Mouse (Mus musculus) urinary bladder, postnatal 14 days (tissue): ENCODE measurements around the gene Cdk4.

Experiments used
- DNase-seq: peaks from one replicate; pipeline ENCODE4 v3.0.0; 2021; ENCODE audit warnings: low spot score

Gene Cdk4

DNA sequence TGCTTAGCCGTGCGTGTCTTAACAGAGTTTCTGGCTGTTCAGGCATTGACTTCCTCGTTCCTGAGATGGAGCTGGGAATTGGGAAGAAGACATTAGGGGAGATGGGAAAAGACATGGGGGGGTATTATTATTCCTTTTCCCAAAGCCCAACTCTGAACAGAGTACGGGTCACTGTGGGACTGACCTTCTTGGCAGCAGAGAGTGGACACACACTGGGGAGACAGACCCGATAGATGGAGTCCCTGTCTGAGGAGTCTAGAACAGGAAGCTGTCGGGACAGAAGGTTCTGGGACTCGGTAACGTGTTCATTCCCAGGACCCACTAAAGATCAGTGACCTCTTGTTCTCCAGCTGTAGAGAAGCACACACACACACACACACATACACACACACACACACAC, 12.3 kb downstream of the Cdk4 start:
- DNase-seq = no peak

DNA sequence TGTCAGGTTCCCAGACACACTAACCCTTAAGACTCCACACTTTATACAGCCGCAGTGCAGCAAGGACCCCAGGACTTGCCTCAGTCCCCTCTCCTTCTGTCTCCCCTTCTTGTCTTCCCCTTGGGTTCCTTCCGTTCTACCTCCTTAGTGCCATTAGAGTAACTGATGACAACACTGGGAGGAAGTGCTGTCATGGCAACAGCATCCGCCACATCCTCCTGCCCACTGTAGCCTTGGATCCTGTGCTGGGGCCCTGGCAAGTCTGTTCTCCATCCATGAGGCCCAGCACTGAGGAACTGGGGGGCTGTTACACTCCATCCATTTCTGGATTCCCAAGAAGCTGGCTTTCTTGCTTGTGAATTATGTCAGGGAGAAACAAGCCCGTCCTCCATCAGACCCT, 12.7 kb downstream of the Cdk4 start:
- no peak for DNase-seq

DNA sequence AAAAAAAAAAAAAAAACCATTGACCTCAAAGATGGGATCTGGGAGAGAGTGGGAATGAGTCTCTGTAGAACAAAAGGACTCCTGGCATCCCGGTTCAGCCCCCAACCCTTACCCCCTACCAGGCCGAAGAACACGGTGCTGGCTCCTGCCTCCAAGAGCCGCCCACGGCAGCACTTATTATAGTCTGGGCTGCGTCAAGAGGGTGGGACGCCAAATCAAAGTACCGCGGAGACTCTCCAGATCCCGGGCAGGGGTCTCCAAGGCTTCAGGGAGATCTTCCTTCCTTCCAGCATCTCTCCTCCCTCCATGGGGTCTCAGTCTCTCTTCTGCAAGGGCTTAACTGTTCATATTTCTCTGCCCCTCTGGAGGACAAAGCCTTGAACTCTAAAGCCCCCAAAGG, 14.2 kb downstream of the Cdk4 start:
- DNase-seq = no peak

DNA sequence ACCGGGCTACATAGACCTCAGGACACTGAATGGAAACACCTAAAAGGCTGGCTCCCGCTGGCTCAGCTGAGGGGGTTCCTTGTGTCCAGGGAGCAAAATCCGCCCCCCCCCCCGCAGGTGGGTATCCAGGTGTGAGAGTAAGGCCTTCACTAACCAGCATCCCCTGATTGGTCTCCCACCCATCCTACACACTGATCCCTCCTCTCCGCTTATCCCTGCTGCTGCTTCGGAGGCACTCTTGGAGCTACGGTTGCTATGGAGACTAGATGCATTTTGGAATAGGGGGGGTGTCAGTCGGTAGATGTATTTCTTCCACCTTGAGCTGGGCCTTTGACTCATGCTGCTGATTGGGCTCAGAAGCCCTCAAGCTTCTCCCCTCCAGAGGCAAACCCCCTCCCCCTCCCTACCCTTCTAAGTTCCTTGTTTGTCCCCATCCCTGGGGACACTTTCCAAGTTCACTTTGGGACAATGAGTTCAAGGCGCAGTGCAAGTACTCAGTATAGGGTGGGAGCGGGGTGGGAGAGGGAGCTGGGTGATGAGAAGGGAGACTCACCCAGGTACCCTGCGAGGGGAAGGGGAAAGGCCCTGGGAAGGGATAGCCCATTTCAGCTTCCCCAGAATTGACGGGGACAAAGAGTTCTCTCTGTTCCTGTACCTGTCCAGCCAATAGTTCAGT, 14.8 kb downstream of the Cdk4 start:
- no peak for DNase-seq

DNA sequence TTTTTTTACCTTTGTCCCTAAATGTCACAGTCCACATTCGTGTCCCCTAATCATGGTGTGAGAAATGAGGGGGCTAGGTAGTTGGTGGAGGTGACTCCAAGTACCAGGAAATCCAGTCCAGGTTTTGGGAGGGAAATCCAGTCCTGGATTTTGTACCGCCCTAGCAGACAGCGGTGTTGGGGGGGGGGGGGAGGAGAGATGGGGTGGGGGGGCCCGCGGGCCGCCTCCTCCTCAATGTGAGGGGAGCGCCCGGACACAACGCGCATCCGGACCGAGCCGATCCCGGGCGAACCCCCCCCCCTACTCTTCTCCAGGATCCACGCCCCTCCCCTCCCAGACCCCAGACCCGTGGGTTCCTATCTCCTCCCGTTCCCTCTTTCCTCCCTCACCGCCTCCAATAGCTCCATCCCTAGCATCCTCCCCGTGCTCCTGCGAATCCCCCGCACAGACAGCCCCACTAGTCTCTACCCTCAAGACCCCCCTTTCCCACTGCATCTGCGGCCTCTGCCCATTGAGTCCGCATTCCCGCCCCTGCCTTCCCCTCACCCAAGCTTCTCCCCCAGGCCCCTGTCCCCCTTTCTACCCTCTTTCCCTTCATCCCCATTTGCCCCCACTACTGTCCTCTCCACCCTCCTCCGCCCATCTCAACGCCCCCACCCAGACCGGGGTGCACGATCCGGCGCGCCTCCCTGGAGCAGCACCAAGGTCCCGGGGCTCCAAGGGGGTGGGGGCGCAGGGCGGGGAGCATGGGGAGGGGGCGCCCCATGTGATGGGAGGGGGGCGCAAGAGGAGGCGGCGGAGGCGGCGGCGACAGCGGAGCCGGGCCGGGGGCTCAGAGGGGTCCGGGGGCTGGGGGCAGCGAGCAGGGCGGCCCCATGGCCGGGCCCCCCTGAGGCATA, 15.6 kb downstream of the Cdk4 start:
- DNase-seq = no peak

DNA sequence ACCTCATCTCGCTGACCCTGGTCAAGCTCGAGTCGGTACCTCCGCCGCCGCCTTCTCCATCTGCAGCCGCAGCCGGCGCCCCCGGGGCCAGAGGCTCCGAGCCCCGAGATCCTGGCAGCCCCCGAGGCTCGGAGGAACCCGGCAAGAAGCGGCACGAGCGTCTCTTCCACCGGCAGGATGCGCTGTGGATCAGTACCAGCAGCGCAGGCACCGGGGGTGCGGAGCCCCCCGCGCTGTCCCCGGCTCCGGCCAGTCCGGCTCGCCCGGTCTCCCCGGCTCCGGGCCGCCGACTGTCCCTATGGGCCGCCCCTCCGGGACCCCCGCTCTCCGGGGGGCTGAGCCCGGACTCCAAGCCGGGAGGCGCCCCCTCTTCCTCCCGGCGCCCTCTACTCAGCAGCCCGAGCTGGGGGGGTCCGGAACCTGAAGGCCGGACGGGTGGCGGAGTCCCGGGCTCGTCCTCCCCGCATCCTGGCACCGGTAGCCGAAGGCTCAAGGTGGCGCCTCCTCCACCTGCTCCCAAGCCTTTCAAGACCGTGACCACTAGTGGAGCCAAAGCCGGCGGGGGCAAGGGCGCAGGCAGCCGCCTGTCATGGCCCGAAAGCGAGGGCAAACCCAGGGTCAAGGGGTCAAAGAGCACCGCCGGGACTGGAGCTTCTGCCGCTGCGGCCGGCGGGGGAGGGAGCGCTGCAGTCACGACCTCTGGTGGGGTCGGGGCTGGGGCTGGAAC, 16.5 kb downstream of the Cdk4 start:
- DNase-seq = no peak

DNA sequence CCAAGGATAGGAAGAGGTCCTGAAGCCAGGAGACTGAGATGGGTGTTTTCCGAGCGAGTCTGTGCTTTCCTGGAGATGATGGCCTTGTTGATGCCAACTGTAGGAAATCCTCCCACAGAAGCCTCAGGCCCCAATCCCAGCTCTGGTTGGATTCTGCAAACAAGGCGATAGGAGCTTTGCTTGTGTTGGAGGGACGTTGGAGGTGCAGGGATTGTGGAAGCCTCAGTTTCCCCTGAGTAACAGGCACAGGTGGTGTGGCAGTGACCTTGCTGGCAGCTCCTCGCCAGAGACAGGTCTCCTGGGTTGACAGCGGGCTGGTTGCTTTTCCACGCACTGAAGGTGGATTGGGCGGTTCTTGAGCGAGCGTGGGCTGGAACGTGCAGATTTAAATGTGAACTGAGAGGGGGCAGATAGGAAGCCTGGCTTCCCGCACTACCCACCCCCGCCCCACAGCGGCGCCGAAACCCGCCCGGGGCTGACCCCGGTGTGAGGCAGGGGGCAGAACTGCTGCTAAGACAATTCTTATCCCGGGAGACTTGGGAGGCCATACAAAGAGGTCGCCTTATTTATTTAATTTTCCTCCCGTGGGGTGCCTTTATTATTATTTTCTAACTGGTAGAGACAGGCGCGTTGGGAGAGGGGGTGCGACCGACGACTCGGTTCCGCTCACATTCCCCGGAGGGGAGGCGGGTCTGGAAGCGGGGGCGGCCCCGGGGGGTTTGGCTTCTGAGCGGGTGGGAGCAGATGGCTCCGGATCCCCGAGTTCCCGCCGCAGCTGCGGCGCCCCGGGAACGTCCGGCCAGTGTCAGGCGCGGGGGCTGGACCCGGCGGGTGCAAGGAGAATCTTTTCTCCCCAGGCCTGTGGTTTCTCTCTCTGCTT, 17.8 kb downstream of the Cdk4 start:
- no peak for DNase-seq

DNA sequence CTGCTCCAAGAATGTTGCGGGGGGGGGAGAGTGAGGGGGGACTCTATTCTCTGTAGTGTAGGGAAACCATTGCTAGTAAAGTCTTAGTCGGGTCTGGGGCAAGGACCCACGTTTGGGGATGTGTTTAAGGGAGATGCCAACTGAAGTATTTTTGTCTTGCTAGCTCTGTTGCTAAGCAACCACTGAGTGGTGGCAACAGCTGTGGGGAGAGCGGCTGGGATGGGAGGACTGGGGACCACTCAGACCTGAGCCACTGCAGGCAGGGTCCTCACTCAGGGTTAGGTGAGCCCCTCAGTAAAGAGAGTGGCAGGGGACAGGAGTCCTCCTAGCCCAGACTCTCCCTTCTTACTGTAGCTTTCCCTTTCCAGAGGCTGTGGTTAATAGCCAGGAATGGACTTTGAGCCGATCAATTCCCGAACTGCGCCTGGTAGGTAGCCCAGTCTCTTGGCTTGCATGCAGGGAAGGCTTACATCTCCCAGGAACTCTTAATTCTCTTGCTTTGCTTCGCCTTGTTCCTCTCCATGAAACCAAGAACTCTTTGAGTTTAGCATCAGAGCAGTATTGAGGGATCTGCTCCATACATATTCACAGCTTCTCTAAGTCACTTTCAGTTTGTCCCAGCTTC, 18.8 kb downstream of the Cdk4 start:
- DNase-seq = no peak

DNA sequence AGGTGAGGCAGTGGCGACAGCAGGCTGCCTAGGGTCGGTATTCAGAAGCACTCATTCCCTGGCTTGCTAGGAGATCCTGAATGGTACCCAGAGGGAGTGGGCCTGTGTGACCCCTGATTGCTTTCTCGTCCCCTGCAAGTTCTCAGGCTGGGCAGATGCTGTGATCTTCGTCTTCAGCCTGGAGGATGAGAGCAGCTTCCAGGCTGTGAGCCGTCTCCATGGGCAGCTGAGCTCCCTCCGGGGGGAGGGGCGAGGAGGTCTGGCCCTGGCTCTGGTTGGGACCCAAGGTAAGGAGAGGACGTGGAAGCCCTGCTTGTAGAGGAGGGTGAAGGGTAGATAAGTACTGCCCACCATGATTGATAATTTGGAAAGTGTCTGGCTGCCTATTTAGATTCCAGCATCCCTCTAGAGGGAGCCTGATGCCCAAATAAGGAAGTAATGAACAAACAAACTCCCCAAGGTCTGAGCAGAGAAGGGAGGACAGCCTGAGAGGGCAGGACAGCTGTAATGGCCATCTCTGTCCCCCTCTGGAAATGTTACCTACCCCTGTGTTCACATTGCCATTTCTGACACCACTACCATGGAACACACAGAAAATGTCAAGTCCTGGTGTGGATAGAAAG, 20.1 kb downstream of the Cdk4 start:
- no peak for DNase-seq

DNA sequence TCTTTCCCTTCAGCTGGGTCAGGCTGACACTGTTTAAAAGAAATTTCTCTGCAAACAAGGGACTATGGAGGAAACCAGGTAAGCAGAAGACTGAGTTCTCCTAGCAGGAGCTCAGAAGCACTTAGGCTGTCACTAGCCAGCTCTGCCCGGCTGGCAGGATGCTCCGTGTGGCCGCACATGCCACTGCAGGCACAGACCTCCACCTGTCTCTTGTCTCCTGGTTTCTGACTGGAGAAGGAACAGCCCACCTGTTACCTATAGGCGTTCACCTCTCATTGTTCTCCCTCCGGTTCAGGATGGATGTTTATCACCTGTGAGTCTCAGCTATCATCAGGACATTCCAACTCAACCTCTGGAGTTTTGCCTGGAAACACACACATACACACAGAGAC, 20.6 kb downstream of the Cdk4 start:
- no peak for DNase-seq

DNA sequence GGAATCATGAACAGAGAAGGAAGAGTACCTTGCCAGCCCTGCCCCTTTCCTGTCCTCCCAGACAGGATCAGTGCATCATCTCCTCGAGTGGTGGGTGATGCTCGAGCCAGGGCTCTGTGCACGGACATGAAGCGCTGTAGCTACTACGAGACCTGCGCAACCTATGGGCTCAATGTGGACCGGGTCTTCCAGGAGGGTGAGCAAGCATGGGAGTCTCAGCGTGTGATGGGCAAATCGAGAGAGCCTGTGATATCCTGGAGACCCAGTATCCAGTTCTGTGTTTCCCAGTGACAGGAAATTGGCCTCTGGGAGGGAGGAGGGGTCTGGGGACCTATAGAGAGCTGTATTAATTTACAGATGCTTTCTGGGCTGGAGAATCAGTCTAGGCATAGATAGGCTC, 21.7 kb downstream of the Cdk4 start:
- no peak for DNase-seq

DNA sequence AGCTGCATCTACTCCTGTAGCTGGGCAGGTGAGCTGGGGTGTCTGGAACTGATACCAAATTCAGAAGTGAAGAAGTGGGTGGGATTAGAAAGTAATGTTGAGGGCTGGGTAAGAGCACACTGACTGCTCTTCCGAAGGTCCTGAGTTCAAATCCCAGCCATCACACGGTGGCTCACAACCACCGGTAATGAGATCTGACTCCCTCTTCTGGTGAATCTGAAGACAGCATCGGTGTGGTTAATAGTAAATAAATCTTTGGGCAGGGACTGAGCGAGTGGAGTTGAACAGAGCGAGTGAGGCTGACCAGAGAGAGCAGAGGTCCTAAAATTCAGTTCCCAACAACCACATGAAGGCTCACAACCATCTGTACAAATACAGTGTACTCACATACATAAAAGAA, 22.3 kb downstream of the Cdk4 start:
- DNase-seq = no peak

DNA sequence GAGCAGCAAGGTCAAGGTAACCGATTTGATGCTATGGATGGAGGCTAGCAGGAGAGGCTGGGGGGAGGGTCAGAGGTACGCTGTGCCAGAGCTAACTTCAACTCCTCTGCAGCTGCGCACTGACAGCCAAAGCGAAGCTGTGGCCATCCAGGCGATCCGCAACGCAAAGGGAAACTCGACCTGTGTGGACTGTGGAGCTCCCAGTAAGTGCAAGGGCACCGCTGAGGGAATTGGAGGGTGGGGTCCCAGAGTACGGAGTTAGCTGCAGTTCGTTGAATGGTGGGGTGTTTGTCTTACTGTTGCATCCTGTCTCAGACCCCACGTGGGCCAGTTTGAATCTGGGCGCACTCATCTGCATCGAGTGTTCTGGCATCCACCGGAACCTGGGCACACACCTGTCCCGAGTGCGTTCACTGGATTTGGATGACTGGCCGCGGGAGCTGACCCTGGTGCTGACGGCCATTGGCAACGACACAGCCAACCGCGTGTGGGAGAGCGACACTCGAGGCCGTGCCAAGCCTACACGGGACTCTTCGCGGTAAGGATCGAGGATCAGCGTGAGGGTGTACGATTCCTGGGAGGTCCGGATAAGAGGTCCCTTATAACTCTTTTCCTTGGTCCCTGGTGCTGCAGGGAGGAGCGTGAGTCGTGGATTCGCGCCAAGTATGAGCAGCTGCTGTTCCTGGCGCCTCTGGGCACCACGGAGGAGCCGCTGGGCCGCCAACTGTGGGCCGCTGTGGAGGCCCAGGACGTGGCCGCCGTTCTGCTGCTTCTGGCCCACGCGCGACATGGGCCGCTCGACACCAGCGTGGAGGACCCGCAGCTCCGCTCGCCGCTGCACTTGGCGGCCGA, 27.5 kb downstream of the Cdk4 start:
- peak; percentile 62 for DNase-seq

DNA sequence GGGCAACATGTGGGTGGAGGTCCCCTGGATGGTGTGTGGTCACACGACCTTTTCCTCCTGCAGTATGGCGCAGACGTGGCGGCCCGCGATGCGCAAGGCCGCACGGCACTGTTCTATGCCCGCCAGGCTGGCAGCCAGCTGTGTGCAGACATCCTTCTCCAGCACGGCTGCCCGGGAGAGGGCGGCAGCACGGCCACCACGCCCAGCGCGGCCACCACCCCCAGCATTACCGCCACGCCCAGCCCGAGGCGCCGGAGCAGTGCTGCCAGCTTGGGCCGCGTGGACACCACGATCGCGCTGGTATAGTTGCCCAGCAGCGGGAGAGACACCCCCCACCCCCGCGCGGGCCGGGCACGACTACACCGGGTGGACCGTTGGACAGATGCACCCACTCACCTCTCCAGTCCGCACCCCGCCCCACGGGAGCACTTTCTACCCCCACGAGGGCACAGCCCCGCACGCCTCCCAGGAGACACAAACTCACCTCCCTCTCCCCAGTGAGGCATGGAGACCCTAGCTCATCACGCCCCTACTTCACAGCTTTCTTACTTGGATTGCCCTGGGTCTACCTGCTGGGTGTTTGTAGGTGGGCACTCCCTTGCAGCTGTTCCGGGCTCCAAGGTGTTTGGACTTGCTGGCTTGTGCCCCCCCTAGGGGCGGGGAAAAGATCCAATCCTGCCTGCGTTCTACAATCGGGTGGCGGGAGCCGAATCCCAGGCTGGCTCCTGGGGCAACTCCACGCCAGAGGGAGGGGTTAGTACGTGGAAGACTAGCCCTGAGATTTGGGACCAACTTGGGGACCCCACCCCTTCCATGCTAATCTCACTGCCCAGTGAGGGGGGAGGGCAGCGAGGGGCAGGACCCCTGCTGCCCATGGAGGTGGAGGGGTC, 28.4 kb downstream of the Cdk4 start:
- peak; percentile 29 for DNase-seq

DNA sequence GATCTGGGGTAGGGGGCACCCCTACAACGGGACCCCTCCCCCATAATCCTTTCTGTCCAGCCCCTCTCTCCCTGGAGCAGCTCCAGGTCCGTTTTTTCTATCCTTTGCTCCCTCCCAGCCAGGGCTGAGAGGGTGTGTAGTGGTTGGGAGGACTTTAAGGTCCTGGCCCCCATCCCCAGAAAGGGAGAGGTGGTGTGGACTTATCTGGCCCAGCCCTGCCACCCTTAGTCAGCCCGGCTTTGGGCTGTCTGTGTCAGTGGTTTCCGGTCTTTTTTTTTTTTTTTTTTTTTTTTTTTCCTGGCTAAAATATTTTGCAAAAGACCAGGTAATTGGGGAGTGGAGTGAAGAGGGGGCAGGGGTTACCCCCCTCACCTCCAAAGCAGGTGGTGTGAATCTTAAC, 29.4 kb downstream of the Cdk4 start:
- DNase-seq = no peak

DNA sequence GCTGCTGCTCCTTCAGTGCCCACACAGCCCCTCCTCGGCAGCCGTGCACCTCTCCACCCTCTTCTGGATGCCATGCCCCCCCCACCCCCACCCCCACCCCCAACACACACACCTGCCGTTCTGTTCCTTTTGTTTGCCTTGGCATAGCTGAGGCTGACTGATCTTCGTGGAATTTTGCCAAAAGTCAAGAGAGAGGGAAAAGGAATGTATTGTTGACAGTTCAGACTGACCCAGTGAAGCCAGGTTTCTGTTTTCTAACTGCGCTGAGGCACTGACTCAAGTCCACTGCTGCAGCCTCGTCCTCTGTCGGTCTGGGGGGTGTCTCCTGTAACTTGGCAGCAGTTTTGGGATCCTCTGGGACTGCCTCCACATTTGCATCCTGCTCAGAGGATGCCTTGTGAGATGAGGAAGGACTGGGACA, 31.1 kb downstream of the Cdk4 start:
- DNase-seq = peak; percentile 41

DNA sequence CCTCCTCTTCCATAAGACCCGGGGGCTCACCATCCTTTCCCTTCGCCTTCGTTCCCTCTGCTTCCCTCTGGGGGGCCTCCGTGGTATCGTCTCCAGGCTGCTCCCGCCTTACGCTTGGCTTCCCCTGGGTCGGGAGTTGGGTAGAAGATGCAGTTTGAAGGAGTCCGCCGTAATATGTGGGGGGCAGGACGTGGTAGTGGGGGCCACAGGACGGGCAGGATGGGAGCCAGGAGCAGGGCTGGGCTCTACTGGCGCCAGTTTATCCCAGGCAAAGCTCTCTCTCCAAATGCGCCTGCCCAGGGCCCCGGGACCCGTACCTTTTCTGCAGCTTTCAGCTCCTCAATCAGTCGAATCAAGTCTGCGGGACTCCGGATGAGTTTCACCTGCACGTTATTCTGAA, 35.2 kb downstream of the Cdk4 start:
- DNase-seq = no peak

DNA sequence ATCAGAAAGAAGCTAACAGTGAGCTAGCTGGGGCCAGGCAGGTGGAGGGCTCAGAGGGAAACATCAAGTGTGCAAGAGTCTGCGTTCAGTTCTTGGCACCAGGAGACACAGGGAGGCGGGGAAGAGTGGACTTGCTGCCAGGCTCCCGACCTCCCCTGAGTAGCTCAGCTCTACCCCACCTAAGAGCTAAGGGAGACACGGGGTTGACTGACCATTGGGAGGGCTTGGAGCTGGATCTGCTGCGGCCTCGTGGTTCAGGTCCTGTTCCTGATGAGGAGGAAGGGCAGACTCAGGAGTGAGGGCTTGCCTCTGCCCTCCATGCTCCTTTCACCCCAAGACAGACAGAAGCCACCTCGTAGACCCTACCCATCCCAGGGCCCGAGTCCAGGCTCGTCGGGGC, 35.9 kb downstream of the Cdk4 start:
- no peak for DNase-seq

DNA sequence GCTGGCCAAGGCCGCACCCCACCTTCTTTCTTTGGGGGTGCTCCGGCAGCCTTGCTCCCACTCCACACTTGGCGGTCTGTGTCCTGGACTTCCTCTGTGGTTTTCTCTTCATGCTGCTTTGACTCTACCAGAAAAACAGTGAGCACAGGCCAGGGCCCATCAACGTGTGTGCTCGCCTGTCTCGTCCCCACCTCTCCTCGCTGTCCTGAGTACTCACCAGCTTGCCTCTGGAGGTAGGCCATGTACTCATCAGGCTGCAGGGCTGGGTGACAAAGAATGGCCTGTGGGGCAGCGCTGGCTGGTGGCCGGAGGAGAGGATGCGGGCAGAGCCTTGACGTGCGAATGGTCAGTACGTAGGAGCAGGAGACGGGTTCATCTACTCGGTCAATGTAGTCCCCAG, 36.5 kb downstream of the Cdk4 start:
- DNase-seq = no peak
